Mouse (Mus musculus) brain, embryonic 18.5 days (tissue): ENCODE results near the gene Xylt1.

Experiments
- DNase-seq: peaks from one replicate; pipeline ENCODE4 v3.0.0-alpha.2; 2012; ENCODE audit warnings: low read depth, low spot score

The Xylt1 gene

DNA sequence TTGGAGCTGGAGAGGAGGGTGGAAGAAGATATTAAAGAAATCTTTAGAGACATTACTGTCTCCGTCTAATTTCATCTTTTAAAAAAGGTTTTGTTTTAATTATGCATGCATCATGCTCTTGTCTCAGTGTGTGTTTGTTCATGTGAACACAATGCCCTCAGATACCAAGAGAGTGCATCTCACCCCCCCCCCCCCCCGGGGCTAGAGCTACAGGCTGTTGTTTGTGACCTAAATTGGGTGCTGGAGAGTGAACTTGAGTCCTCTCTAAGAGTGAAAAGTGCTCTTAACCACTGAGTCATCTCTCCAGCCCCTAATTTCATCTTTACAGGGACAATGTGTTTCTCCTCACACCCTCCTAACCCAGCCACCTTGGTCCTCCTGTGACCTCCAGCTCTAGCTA, 131.5 kb downstream of the Xylt1 start:
- no peak for DNase-seq

DNA sequence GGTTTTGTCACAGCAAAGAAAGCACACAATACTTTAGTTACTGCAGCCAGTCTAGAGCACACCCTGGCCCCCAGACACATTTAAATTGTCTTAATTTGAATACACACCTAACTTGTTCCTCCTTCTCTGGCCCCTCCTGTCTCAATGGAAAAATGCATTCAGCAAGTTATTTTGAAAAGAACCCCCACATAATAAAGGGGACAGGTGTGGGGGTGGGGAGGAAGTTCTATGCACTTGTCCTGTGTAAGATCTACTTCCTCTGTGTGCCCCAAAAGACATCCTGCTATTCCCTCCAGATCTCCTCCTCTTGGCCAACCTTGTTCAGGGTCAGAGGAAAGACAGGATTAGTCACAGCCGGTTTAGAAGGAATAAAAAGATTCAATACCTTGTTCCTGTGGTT, 135.0 kb downstream of the Xylt1 start:
- no peak for DNase-seq

DNA sequence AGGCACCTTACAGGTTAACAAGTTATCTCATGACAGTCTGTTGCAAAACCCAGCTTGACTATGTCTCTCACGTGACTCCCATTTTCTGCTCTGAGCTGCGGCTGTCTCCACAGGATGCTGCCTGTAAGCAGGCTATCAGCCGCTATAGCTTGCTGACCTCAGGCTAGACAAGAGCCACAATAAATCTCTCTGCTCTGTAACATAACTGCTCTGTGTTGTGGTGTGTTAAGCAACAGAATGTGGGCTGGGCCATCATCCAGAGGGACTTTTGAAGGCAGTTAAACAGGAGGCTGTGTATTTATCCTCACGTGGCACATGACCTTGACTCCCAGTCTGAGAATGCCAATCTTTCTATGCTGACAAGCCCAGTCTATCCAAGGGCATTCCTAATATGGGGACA, 136.1 kb downstream of the Xylt1 start:
- no peak for DNase-seq

DNA sequence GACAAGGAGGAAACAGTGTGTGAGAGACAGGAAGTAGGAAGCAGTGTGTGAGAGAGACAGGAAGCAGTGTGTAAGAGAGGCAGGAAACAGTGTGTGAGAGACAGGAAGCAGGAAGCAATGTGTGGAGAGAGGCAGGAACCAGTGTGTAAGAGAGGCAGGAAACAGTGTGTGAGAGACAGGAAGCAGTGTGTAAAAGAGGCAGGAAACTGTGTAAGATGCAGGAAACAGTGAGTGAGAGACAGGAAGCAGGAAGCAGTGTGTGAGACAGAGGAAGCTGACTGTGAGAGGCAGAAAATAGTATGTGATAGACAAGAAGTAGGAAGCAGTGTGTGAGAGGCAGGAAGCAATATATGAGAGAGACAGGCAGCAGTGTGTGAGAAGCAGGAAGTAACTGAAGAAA, 140.6 kb downstream of the Xylt1 start:
- no peak for DNase-seq

DNA sequence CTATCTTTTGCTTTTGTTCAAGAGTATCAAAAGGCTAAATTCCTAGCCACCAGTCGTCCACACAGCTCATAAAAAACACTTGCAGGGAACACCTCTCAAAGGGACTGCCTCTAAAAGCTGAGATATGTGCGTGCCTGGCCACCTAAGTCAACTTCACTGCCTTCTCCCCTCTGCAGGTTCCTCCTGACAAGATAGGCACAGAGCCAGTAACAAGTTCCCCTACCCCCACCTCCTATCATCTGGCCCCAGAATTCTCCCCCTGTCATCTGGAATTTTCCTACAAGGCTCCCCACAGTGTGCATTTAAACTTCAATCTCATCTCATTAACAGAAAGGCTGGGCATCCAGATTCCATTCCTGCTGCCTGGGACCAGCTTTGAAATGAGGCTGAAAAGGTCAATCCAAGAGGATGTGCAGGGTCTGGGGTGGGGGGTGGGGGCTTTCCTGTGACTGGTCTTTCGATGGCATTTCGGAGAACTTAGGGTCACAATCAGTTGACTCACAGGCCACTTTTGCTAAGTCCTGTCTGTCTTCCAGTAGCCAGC, 141.4 kb downstream of the Xylt1 start:
- DNase-seq: no peak

DNA sequence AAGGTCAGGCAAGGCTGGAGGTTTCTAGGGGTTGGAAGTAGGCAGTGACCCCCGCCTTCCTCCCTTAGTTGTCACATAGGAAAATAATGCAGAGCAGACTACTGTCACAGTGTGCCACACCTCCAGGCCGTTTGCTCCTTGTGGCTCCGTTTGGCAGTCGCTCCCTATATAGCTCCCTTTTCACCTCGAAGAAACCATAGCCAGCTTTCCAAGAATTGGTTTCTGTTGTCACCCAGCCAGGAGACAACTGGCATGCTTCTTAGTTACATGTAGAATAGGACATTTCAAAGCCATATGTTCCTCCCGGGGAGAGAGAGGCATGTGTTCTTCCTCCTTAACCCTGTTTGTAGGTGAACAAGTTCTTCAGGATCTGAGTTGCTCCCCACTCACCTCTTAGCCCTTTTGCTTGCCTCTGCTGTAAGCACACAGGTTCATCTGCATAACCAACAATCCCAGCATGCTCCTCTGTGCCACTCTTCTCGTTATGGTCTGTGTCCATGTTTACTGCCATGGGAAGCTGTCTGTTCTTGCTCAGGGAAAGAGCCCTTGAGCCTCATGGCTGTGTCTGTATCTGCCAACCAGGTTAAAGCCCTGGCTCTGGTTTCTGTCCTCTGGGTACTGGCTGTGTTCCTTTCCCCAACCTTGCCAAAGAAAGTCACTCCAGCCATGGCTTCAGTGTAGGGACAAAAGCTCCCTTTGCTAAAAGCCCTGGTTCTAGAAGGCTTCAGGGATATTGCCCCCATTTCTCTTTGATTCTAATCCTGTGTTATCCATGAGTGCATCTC, 143.8 kb downstream of the Xylt1 start:
- no peak for DNase-seq

DNA sequence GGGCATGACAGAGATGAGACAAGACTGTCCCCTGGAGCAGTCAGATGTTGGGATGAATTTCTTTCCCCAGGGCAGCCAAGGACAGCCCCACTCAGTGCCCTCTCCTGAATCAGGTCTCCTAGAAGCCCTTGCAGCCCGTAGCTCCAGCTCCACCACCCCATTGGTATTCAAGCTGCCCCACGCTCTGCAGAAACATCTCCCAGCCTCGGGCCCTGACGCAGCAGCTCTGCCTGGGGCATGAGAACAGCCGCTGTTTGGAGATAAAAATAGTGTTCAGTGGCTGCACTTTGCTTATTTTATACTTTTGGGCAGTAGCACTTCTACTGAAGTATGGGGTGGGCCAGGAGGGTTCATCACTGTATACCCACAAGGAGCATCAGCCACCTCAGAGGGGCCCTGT, 144.9 kb downstream of the Xylt1 start:
- DNase-seq: no peak

DNA sequence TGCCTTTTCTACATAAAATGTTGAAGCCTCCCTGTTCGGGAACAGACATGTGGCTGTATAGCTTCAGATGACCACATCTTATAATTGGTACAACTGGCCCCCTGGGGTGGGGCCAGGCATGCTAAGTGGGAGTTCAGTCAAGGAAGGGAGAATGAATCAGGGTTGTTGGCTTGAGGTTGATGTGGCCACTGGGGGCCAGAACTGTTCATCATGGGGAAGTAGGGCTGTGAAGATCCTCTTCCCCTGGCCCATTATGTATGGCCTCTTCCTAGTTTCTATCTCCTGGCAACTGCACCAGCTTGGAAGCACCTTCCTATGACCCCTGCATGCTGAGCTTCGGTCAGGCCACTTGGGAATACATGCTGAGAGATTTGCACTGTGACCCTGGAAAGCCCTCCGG, 145.8 kb downstream of the Xylt1 start:
- no peak for DNase-seq

DNA sequence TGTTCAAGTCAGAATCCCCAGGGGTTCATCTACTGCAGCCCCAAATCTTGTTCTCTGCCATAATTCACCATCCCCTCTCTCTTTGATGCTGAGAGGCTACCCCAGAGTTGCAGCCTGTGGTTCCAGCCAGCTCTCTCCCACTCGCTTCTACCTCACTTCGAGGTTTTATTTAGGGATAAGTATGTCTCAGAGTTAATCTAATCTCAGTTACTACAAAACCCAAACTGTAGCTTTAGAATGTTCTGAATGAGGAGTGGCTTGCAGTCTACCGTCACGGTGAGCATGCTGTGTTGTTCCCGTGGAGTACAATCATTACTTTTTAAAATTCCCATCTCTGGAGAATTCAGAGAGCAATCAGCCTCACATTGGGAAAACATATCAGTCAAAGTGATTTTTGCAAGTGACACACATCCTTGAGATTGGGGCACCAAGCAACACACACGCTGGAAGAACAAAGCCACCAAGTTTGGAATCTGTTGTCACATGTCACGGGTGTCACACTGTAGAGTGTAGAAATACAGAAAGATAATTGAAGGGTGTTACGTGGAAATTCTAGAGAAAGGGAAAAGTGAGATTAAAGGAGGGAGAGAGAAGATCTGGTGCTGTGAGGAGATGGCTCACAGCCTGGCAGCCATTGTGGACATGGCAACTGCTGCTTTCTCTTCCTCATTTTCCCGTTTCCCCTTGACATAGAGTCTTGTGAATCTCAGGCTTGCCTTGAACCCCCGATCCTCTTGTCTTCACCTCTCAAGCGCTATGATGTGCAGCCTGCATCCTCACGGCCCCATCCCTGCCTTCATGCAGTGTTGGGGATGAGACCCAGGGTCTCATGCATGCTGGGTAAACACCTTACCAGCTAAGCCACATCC, 149.2 kb downstream of the Xylt1 start:
- no peak for DNase-seq

DNA sequence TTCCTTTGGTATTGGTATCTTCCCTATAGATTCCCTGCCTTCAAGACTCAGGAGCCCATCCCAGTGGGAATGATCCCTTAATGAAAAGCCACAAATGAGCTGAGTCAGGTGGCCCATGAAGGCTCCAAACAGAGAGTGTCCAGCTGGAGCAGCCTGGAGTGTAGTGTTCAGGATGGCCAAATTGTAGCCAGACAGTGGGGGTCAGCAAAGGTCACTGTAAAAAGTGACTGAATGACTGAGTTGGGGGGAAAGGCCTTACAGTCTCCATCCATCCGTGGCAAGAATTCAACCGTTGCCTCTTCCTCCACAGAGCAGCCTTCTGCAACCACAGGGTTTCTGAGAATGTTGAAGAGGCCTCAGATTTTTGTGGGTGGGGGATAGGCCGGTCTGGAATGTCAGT, 151.9 kb downstream of the Xylt1 start:
- no peak for DNase-seq

DNA sequence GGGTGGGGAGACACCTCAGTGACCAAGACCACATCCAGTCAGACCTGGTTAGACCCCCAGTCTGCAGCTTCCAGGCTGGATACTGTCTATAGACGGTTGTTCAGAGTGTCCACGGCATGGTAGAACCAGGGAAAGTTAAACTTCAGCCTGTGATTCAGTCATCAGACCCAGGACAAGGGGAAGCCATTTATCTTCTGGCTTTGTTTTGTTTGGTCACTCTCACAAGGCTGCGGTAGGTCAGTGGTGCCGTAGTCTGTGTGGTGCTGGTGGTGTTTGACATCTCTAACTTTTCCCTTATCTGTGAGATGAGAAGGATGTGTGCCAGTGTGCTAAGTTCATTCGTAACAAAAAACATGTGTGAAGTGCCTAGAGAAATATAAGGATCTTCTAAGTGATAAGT, 152.4 kb downstream of the Xylt1 start:
- no peak for DNase-seq

DNA sequence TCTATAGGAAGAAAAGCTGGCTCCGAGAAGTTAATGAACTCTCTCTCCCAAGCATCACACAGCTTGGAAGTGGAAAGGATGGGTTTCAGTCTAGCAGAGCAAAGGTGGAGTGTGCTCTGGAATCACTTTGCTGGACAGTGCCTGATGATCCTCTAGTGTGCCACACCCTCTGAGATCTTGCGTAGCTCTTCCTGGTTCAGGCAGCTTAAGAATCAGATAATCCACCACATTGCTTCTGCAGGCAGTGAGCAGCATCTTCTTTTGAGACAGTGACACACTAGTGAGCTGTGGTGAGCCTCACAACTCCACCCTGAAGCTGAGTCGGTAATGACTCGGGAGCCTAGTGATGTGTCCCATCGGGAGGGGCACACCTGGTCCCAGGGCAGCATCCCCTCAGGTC, 159.2 kb downstream of the Xylt1 start:
- no peak for DNase-seq

DNA sequence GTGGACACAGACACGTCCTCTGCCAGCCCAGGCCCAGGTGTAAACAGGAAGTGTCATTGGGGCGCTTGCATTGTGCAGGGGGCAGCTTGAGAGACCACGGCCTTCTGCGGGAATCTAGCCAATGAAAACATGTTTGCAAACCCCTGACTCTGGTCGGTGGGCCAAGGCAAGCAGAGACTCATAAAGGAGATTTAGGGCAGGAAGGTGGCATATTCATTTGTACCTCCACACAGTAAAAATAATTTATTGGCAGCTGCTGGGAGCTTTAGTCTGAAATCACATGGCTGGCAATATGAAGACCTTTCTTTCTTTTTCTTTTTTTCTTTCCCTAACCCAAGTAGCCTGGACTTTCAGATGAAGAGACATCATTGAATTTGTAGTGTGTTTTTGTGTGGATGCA, 159.6 kb downstream of the Xylt1 start:
- no peak for DNase-seq

DNA sequence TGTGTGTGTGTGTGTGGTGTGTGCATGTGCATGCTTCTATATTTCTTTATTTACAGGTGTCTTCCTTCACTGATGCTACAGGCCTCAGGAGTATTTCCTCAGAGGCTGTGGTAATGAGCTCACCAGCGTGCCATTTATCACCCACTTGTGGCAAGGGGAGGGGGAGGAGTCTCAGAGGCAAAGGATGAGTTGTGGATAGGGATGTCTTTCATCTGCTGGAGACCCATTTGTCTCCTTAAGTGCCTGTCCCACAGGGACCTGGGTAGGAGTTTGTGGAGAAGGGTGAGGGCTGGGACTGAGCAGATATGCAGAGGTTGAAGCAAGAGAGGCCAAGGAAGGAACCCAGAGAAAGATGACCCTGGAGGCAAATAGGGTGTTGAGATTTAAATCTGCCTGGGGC, 160.3 kb downstream of the Xylt1 start:
- DNase-seq: no peak

DNA sequence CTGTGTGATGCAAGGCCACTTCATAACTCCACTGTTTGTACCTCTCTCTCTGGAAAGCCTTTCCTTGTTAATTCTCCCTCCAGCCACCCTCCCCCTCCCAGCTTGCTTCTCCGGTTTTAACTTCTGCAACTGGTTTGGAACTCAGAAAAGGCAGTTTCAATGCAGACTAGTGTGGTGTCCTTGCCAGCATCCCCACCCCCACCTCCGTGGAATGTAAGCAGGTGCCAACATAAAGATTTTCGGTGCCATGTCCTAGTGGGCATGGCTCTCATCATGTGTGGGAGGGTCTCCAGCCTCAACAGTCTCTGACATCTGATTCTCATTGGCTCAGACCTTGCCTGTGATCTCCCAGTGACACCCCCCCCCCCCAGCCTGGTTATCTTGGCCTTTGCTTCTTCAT, 160.9 kb downstream of the Xylt1 start:
- DNase-seq: no peak

DNA sequence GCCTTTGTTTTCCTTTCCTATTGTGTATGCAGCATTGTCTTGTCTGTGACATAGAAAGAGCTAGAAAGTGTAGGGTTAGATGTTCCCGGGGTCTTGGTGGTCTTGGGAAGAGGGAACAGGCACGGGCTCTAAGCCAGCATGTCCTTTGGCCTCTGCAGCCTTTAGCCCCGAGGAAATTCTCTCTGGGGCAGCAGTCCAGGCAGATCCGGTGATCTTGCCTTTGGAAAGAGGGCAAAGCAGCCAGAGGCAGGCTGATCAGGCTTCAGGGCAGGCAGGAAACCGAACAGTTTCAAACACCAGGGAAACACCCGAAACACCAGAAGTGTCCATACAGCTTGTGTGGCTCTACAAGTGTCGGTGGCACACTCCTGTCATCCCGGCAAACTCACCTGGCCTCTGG, 162.3 kb downstream of the Xylt1 start:
- no peak for DNase-seq

DNA sequence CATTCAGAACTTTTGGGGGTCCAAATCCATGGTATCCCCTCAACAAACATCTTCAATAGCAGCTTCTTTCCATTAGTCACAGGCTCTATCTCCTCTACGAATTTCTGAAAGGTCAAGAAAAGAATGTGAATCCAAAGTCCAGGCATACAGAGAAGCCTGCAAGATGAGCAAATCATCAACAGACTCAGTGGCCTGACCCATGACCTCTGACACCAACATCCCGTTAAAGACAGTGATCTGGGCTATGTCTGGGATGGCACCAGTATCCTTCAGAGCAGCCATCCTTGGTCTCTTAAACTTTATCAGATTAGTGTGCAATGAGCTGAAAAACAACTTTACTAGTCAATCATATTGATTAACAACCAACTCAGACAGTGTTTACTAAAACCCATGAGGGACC, 163.3 kb downstream of the Xylt1 start:
- no peak for DNase-seq

DNA sequence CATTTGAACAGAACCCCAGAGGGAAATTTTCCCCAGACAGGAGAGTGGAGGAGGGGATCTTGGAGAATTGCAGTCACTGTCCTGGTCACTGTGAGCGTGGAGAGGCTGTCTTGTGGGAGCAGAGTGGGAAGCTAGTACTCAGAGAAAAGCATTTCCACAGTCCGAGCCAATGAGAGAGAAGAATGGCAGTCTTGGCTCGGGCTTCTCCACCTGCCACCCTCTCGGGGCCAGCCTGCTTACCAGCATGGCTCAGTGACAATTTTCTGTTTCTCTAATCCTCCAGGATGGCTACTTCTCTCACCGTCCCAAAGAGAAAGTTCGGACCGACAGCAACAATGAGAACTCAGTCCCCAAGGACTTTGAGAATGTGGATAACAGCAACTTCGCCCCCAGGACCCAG, 167.5 kb downstream of the Xylt1 start:
- no peak for DNase-seq

DNA sequence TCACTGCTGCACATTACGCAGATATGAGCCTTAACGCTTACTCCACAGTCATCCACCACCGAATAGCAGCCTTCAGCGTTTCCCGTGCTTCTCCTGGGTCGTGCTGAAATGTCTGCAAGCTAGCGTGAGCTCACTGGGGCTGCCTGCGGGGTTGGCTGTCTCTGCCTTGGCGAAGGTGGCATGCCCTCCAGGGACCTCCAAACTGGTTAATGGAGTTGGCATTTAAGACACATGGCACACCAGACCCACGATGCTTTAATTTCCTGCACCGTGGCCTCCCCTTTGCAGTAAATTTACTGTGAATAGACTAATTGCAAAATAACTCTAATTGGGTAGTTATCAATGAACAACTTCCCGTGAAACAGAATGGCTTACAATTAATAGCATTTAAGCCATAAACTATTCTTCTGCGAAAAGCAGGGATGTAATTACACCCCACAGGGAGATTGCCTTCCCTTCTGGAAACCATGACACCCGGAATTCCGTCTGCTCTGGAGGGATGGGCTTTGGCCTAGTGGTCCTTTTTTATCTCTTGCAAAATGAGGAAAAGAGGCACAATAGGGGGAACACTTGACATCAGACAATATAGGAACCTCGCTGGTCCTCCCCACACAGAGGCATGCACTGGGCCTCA, 170.3 kb downstream of the Xylt1 start:
- no peak for DNase-seq

DNA sequence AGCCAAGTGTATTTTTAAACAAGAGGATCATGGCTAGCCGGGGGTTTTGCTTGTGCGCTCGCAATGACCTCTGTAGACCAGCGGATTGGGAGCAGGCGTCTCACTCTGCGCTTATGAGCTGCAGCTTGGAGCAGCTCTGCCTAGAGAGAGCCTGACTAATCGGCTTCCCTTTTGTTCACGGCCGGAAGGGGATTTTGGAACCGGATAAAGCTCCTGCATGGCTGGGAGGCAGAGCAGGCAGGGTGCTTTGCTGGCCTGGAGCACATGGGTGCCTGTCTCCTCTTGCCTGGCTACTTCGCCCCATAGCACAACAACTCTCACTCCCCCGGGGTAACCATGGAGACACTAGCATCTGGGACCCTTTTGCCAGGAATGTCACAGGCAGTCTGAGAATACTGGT, 172.4 kb downstream of the Xylt1 start:
- no peak for DNase-seq

DNA sequence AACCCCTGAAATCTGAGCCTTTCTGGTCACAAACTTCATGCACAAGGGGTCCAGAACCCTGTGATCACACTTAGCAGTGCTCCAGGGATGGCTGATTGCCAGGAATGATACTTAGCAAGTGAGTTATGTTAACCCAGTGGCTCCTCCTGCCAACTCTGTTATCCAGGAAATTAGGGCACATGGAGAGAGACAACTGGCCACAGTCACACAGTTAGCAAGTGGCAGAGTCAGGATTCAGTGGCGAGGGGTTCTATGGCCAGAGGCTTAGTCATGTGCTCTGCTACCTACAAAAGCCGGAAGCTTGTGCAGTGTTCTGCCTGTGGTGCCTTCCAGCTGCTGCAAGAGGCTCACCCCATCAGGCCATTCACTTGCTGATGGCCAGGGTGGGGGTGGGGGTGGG, 175.0 kb downstream of the Xylt1 start:
- DNase-seq: no peak

DNA sequence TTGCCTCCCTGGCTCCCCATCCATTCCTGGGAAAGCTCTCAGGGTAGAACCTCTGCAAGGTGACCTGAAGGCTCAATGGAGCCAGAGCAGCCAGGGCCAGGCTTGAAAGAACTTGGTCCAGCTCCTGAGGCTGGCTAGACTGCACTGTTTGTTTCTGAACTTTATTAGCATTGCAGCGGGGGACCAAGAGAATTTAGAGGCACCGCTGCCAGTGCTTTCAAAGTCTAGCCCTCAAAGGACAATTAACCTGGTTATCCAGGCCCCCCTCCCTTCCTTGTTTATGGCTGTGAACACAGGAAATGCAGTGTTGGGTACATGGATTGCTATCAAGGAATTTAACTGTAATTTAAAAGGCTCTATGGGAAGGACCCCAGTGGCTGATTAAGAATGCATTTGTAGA, 177.4 kb downstream of the Xylt1 start:
- DNase-seq: no peak
